Mouse (Mus musculus): ENCODE data around the gene Arl4d. TPM values are rescaled to one million over a fixed set of nuclear protein-coding genes. Genes with fewer than 3 reads are reported as not detected.
"Not testable (repeated sequence)": the region's sequence is repeated elsewhere in the genome, so short reads cannot be mapped to it uniquely, and the experiment has no call there.

Gene Arl4d
- 25.2 and 33.1 TPM in 2 replicates for polyA plus RNA-seq (2015; fragmentation: Nextera tagmentation; extraction: Ambion mirVana)

GRCm38 (mm10) chr11:101664825-101665635 lies at the start of gene Arl4d:
Gene Arl4d, plus strand, starts transcription at chr11:101665541.
- TF ChIP-seq EP300 (IDR thresholded peaks at IDR 0.05) = peak; percentile 91
- peak; percentile 40 for TF ChIP-seq CTCF (IDR thresholded peaks at IDR 0.05)
- Histone ChIP-seq H3K4me1 (ENCODE audit: insufficient read depth, low read depth, low read length) (peaks cover 6% of the 10 kb centered on the region; the same call in 1 of the 2 replicates), H3K4me3 (ENCODE audit: low read depth, low read length) (peak within 1 kb of the TSS; percentile 60), H3K27me3 (replicated peaks; ENCODE audit: insufficient read depth, low read length) (no peaks in the 10 kb centered on the region), H3K9me3 (ENCODE audit: low read length) (no peaks in the 10 kb centered on the region), H3K4me2 (replicated peaks; ENCODE audit: low read depth, low read length) (peak within 1 kb of the TSS; percentile 71), H3K27ac (ENCODE audit: low read length) (peak within 1 kb of the TSS; percentile 90), H3K9ac (replicated peaks; ENCODE audit: low read depth) (peak within 1 kb of the TSS; percentile 63), H3K36me3 (ENCODE audit: insufficient read depth, low read length) (no peaks in the 10 kb centered on the region)
- 6% methylated on average over 34 of the region's 34 CpGs for WGBS
- ATAC-seq = peak; percentile 87
- peak; percentile 96 for DNase-seq (ENCODE audit: low spot score)

GRCm38 (mm10) chr11:101616104-101616503 lies 49.2 kb upstream of the Arl4d start:
- no peaks in the 10 kb centered on the region for H3K9me3 ChIP-seq (ENCODE audit: low read length)
- H3K4me2 ChIP-seq (replicated peaks; ENCODE audit: low read depth, low read length) = no peak overlapping the region
- H3K9ac ChIP-seq (replicated peaks; ENCODE audit: low read depth) = no peak overlapping the region
- no peak overlapping the region for H3K4me3 ChIP-seq (ENCODE audit: low read depth, low read length)
- no peaks in the 10 kb centered on the region for H3K36me3 ChIP-seq (ENCODE audit: insufficient read depth, low read length)
- no peaks in the 10 kb centered on the region for H3K4me1 ChIP-seq (ENCODE audit: insufficient read depth, low read depth, low read length)
- H3K27me3 ChIP-seq (replicated peaks; ENCODE audit: insufficient read depth, low read length) = no peaks in the 10 kb centered on the region
- 85% methylated on average over 8 of the region's 8 CpGs for WGBS
- no peak overlapping the region for H3K27ac ChIP-seq (ENCODE audit: low read length)
- DNase-seq (ENCODE audit: low spot score) (no peak), ATAC-seq (no peak)
- no peak for TF ChIP-seq EP300 (IDR thresholded peaks at IDR 0.05)
- no peak for TF ChIP-seq CTCF (IDR thresholded peaks at IDR 0.05)

DNA sequence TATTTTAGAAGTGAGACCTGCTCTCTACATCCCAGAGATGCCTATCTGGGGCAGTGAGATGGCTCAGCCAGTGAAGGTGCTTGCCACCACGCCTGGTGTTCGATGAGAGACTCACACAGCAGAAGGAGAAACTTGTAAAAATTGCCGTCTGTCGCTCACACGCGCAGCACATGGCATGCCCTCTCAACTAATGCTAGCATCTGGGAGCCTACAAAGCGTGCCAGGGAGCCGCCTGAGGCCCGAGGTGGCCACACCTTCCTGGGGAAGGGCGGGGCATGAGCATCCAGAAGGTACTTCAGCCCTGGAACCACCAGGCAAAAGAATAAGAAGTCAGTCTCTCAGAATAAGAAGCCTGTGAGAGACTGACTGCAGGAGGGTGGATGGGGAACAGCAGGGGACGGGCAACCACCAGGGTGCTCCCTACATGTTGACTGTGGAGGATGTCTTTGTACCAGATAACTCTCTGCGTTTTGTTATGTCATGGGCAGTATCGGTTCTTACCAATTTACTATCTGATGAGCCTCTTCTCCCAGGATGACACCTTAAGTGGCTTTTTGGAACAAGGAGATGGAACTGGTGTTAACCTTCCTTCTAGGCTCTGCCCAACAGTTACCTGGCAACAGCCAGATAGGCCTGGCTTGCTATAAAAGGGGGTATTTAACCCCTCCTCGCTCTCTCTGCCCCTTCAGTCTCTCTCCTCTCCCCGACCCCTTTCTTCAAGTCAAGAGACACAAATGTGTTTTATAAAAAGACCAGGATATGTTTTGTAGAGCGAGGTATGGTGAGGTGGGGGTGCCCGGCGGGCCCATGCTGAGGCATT lies 48.2 kb upstream of the Arl4d start:
- no peak overlapping the region for H3K4me2 ChIP-seq (replicated peaks; ENCODE audit: low read depth, low read length)
- no peak overlapping the region for H3K27ac ChIP-seq (ENCODE audit: low read length)

DNA sequence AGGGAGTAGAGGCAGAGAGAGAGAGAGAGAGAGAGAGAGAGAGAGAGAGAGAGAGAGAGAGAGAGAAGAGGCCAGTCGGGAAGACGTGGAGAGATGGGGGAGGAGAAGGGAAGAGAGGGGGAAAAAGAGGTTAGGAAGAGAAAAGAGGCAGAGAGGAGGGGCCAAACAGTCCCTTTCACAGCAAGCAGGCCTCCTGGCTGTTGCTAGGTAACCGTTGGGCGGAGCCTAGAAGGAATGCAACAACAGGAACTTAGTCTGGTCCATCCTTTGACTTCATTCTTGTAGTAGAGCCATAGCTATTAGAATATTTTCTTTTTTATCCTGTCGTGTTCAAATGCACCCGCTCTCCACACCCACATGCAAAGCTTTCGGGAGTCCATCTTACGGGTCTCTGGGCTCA lies 47.5 kb upstream of the Arl4d start:
- H3K4me3 ChIP-seq (ENCODE audit: low read depth, low read length) = no peak overlapping the region
- TF ChIP-seq CTCF (IDR thresholded peaks at IDR 0.05) (no peak), EP300 (IDR thresholded peaks at IDR 0.05) (no peak)
- no peaks in the 10 kb centered on the region for H3K9me3 ChIP-seq (ENCODE audit: low read length)
- no peaks in the 10 kb centered on the region for H3K27me3 ChIP-seq (replicated peaks; ENCODE audit: insufficient read depth, low read length)
- no peak overlapping the region for H3K9ac ChIP-seq (replicated peaks; ENCODE audit: low read depth)
- ATAC-seq = no peak
- H3K4me2 ChIP-seq (replicated peaks; ENCODE audit: low read depth, low read length) = no peak overlapping the region
- H3K36me3 ChIP-seq (ENCODE audit: insufficient read depth, low read length) = no peaks in the 10 kb centered on the region
- H3K27ac ChIP-seq (ENCODE audit: low read length) = no peak overlapping the region
- WGBS = 14% methylated on average over 8 of the region's 8 CpGs
- H3K4me1 ChIP-seq (ENCODE audit: insufficient read depth, low read depth, low read length) = no peaks in the 10 kb centered on the region
- DNase-seq (ENCODE audit: low spot score) = peak; percentile 38

More for the DNA sequence above, 48.2 kb upstream of the Arl4d start:
- TF ChIP-seq CTCF (IDR thresholded peaks at IDR 0.05) (no peak), EP300 (IDR thresholded peaks at IDR 0.05) (no peak)
- WGBS = 25% methylated on average over 18 of the region's 18 CpGs
- no peaks in the 10 kb centered on the region for H3K9me3 ChIP-seq (ENCODE audit: low read length)
- DNase-seq (ENCODE audit: low spot score) (no peak), ATAC-seq (no peak)
- H3K27me3 ChIP-seq (replicated peaks; ENCODE audit: insufficient read depth, low read length) = no peaks in the 10 kb centered on the region
- no peak overlapping the region for H3K9ac ChIP-seq (replicated peaks; ENCODE audit: low read depth)
- no peaks in the 10 kb centered on the region for H3K36me3 ChIP-seq (ENCODE audit: insufficient read depth, low read length)
- H3K4me3 ChIP-seq (ENCODE audit: low read depth, low read length) = no peak overlapping the region
- no peaks in the 10 kb centered on the region for H3K4me1 ChIP-seq (ENCODE audit: insufficient read depth, low read depth, low read length)

- no peaks in the 10 kb centered on the region for H3K4me1 ChIP-seq (ENCODE audit: insufficient read depth, low read depth, low read length)
- DNase-seq (ENCODE audit: low spot score) (no peak), ATAC-seq (no peak)
- no peaks in the 10 kb centered on the region for H3K9me3 ChIP-seq (ENCODE audit: low read length)
- no peak overlapping the region for H3K4me3 ChIP-seq (ENCODE audit: low read depth, low read length)
- WGBS = 78% methylated on average over 3 of the region's 3 CpGs
- H3K27me3 ChIP-seq (replicated peaks; ENCODE audit: insufficient read depth, low read length) = no peaks in the 10 kb centered on the region
- TF ChIP-seq EP300 (IDR thresholded peaks at IDR 0.05) (no peak), CTCF (IDR thresholded peaks at IDR 0.05) (no peak)
- H3K9ac ChIP-seq (replicated peaks; ENCODE audit: low read depth) = no peak overlapping the region
- no peak overlapping the region for H3K4me2 ChIP-seq (replicated peaks; ENCODE audit: low read depth, low read length)
- H3K27ac ChIP-seq (ENCODE audit: low read length) = no peak overlapping the region
- H3K36me3 ChIP-seq (ENCODE audit: insufficient read depth, low read length) = no peaks in the 10 kb centered on the region
These were observed 46.7 kb upstream of the Arl4d start for GRCm38 (mm10) chr11:101618596-101618995.

DNA sequence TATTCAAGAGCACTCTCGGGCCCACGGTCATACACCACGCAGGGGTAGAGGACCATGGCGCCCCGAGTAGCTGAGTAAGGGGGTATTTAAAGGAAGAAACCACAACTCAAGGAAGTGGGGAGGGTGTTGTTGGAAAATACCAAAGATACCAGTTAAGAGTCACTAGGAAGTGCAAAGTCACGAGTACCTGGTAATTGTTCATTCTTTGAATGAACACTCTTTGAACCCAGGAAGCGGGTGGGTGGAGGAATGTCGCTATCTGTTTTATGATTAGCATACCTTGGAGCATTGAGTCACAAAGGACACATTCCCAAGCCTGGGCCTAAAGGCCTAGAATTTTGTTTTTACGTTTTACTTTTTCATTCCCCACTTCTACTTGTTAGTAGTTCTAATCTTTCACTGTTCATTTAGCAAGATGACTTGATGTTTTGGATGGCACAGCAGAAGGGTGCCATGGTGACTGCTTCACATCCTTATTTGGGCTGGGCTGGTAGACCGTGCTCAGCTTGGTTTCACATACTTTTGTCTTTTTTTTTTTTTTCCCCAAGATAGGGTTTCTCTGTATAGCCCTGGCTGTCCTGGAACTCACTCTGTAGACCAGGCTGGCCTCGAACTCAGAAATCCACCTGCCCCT lies 45.2 kb upstream of the Arl4d start:
- H3K36me3 ChIP-seq (ENCODE audit: insufficient read depth, low read length); DNase-seq (ENCODE audit: low spot score); H3K4me1 ChIP-seq (ENCODE audit: insufficient read depth, low read depth, low read length); H3K4me2 ChIP-seq (replicated peaks; ENCODE audit: low read depth, low read length); ATAC-seq; H3K9me3 ChIP-seq (ENCODE audit: low read length); H3K27ac ChIP-seq (ENCODE audit: low read length); H3K4me3 ChIP-seq (ENCODE audit: low read depth, low read length); H3K9ac ChIP-seq (replicated peaks; ENCODE audit: low read depth); H3K27me3 ChIP-seq (replicated peaks; ENCODE audit: insufficient read depth, low read length): not testable (repeated sequence)
- WGBS = 67% methylated on average over 11 of the region's 11 CpGs

Data from lung, postnatal 0 days (tissue).